Mouse (Mus musculus) neural tube, embryonic 14.5 days (tissue): ENCODE measurements around the gene Cpa5. TPM values are rescaled to one million over a fixed set of nuclear protein-coding genes. Genes with fewer than 3 reads are reported as not detected.
A peak's percentile ranks its signal among the peaks of the same experiment; 100 is the strongest.

Experiments
- ATAC-seq: fragments of 200-750 bp; cut with Nextera tagmentation; 2 replicates; pipeline ENCODE4 v1.8.0; 2017; ENCODE audit warnings: low read depth, mild to moderate bottlenecking, moderate TSS enrichment, moderate library complexity
- H3K27ac ChIP-seq: fragments of 300-500 bp; sonication (generic); 2 replicates; pipeline ENCODE4 v1.5.1; 2014; ENCODE audit warnings: low read depth, mild to moderate bottlenecking, control low read depth, low read length, moderate library complexity, mixed read lengths
- H3K27me3 ChIP-seq: fragments of 300-500 bp; sonication (generic); 2 replicates; pipeline ENCODE4 v1.6.1; 2014; ENCODE audit warnings: low read length; ENCODE audit not compliant: control insufficient read depth, insufficient read depth
- H3K36me3 ChIP-seq: fragments of 300-500 bp; sonication (generic); 2 replicates; pipeline ENCODE4 v1.6.1; 2014; ENCODE audit warnings: low read length, mixed read lengths; ENCODE audit not compliant: control insufficient read depth, insufficient read depth
- H3K4me1 ChIP-seq: fragments of 300-500 bp; sonication (generic); 2 replicates; pipeline ENCODE4 v1.6.1; 2014; ENCODE audit warnings: low read length; ENCODE audit not compliant: control insufficient read depth, insufficient read depth
- H3K4me2 ChIP-seq: fragments of 300-500 bp; sonication (generic); 2 replicates; pipeline ENCODE4 v1.6.1; 2014; ENCODE audit warnings: mild to moderate bottlenecking, low read depth, low read length, control low read depth
- H3K4me3 ChIP-seq: fragments of 300-500 bp; sonication (generic); 2 replicates; pipeline ENCODE4 v1.5.1; 2014; ENCODE audit warnings: low read depth, low read length, control low read depth, mixed read lengths
- H3K9ac ChIP-seq: fragments of 300-500 bp; sonication (generic); replicated peaks from 2 replicates; pipeline ENCODE4 v1.6.1; 2014; ENCODE audit warnings: low read depth, mild to moderate bottlenecking, control low read depth, low read length, mixed read lengths
- H3K9me3 ChIP-seq: fragments of 300-500 bp; sonication (generic); 2 replicates; pipeline ENCODE4 v1.6.1; 2016; ENCODE audit warnings: low read length; ENCODE audit not compliant: control insufficient read depth
- WGBS: fragments of 180-500 bp; shearing (Covaris S2); extraction: QIAGEN DNeasy Blood & Tissue Kit; methylation state at CpG from one replicate; pipeline ENCODE4 v1.1.7; 2014; 5-methylcytosine and 5-hydroxymethylcytosine counted together
- polyA plus RNA-seq: library from polyadenylated mRNA; unstranded; fragments of >200 nt; fragmentation: Nextera tagmentation; extraction: Ambion mirVana; gene quantifications from 2 replicates; pipeline ENCODE4 v1.2.1, GENCODE M21; 2014

The Cpa5 gene
- polyA plus RNA-seq, 1 experiment from 2014 or later = not detected

DNA sequence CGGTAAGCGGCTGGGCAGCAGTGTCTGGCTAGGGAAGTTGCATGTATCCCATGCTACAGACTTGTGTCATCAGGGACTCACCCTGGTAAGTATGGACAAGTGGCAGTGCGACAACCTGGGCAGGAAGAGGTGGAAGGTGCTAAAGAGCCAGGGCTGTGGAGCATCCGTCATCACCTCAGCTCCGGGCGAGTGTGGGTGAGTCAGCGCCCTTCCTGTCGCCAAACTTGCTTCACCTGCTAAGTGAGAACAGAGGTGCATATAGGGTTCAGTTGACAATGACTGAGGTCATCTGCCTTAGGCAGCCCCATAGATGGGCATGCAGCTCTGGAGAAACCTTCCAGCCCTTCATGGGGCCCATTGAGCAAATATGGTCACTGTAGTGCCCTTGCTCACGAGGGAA lies 14.0 kb downstream of the Cpa5 start:
- Histone ChIP-seq H3K4me1 (no peaks in the 10 kb centered on the region), H3K4me3 (no peak overlapping the region), H3K36me3 (no peaks in the 10 kb centered on the region), H3K4me2 (no peak overlapping the region), H3K27me3 (no peaks in the 10 kb centered on the region), H3K9me3 (no peaks in the 10 kb centered on the region), H3K27ac (no peak overlapping the region), H3K9ac (no peak overlapping the region)
- 96% methylated on average over 9 of the region's 9 CpGs for WGBS
- ATAC-seq = no peak

DNA sequence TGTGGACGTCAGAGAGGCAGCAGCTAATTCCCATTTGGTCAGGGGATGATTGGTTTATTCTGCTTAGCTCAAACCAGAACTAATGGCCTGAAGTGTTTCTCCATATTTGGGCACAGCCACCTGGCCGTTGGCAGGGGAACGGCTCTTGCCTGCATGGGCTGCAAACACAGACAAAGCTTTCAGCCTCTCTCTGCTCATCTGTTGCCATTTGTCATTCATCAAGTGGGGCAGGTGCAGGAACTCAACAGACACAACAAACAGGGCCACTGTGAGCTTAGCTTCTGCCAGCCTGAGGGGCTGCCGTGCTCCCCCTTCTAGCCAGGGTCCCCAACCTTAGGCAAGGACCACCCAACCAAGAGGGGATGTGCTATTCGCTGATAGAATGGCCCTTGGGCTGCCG lies 17.3 kb downstream of the Cpa5 start:
- Histone ChIP-seq H3K9ac (no peak overlapping the region), H3K9me3 (no peaks in the 10 kb centered on the region), H3K36me3 (no peaks in the 10 kb centered on the region), H3K27ac (peak overlapping the region; percentile 48; the same call in 1 of the 2 replicates), H3K27me3 (no peaks in the 10 kb centered on the region), H3K4me1 (no peaks in the 10 kb centered on the region), H3K4me2 (no peak overlapping the region), H3K4me3 (no peak overlapping the region)
- 32% methylated on average over 6 of the region's 6 CpGs for WGBS
- peak; percentile 78; the same call in 1 of the 2 replicates for ATAC-seq

DNA sequence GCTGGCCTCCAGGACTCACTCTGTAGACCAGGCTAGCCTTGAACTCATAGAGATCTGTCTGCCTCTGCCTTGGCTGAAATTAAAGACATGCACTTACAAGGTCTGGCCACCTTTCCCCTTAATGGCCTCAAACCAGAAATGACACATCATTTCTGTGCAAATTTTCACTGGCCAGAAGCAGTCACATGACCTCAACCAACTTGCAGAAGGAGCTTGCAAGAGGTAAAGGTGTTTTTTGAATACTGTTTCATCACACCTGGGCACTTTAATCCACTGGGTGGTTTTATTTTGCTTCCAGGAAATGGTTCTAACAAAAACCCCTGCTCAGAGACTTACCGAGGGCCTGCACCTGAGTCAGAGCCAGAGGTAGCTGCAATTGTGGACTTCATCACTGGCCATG lies 19.2 kb downstream of the Cpa5 start:
- H3K9ac ChIP-seq = no peak overlapping the region
- ATAC-seq = no peak
- no peaks in the 10 kb centered on the region for H3K27me3 ChIP-seq
- H3K4me2 ChIP-seq = no peak overlapping the region
- no peaks in the 10 kb centered on the region for H3K4me1 ChIP-seq
- WGBS = 100% methylated on average over 1 of the region's 1 CpGs
- H3K9me3 ChIP-seq = no peaks in the 10 kb centered on the region
- no peak overlapping the region for H3K27ac ChIP-seq
- H3K36me3 ChIP-seq = no peaks in the 10 kb centered on the region
- no peak overlapping the region for H3K4me3 ChIP-seq

DNA sequence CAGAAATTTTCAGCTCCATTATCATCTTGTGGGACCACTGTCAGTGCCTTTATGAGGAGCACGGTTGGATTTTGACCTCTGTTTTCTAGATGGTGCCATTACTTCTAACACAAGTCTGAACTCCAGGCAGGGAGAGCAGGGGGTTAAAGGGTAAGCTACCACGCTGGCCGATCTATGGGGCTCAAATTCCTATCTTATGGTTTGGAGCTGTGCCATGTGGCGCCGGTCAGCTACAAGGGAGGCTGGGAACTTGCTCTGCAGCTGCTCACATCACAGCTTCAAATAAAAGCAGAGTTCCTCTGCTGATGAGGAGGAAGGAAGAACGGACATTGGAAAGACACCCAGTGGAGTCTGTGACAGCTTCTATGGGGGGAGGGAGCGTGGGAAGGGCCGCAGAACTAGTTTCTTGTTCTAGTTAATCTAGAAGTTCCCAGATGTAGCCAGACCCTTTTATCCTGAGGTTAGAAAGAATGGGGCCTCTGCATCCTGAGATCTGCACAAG lies 24.6 kb downstream of the Cpa5 start:
- no peak overlapping the region for H3K4me3 ChIP-seq
- H3K9ac ChIP-seq = no peak overlapping the region
- H3K36me3 ChIP-seq = no peaks in the 10 kb centered on the region
- no peaks in the 10 kb centered on the region for H3K9me3 ChIP-seq
- H3K4me1 ChIP-seq = no peaks in the 10 kb centered on the region
- 56% methylated on average over 8 of the region's 8 CpGs for whole genome bisulfite sequencing
- ATAC-seq = no peak
- H3K27me3 ChIP-seq = no peaks in the 10 kb centered on the region
- no peak overlapping the region for H3K27ac ChIP-seq
- H3K4me2 ChIP-seq = no peak overlapping the region

DNA sequence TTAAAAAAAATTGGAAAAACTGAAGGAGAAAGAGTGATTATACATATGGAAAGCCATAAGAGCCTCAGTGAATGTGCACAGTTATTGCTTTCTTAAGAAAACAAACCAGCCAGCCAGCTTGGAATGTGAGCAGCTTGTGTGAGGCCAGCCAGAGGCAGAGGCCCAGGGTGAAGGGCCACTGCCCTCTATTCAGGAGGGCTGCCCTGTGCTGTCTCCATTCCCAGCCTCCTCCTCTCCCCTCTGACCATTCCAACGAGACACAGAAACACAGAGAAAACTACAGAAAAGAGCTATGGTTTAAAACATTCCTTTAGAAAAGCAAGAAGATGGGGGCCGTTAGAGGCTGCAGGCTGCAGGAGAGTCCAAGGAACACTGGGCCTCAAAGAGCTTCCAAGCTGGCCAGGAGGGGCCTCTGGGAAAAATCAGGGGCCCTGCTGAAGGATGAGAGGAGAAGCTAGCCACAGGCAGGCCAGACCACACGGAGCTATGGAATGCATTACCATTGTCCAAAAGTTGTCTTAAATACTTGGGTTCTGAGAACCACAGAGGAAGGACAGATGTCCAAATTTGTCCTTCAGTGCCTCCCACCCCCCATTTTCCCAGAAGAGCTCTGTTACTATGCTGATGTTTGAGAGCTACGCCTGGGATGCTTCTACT lies 25.5 kb downstream of the Cpa5 start:
- H3K27ac ChIP-seq = no peak overlapping the region; the same call in 1 of the 2 replicates
- no peak overlapping the region for H3K4me2 ChIP-seq
- ATAC-seq = no peak; the same call in 1 of the 2 replicates
- no peaks in the 10 kb centered on the region for H3K4me1 ChIP-seq
- H3K9ac ChIP-seq = no peak overlapping the region
- WGBS = 29% methylated on average over 4 of the region's 4 CpGs
- no peak overlapping the region for H3K4me3 ChIP-seq
- H3K9me3 ChIP-seq = no peaks in the 10 kb centered on the region
- H3K36me3 ChIP-seq = no peaks in the 10 kb centered on the region
- no peaks in the 10 kb centered on the region for H3K27me3 ChIP-seq

DNA sequence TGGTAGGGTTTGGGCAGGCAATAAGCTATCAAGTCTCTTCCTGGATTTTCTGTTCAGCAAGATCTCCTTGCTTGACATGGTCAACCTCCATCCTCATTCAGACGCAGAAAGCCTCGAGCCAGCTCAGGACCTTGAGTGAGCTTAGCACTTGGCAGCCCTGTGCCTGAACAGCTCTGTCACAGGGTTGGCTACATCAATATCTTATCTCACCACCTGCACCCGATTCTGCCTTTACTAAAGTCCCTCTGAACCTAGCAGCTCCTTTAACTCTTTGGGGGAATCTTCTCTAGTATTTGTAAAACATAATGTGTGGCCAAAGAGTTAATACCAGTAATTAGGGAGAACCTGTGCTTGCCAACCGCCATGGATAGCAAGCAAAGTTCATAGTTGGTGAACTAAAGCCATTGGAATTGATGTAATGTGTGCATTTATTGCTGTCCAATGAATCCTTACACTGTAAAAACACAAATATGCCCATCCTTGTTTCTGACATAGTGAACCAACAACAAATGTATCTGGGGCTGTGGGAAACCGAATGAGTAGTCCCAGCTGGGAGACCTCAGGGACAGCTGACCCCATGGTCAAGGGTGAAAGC lies 28.0 kb downstream of the Cpa5 start, which contains the start of gene Cpa1:
Gene Cpa1 (plus strand): TSS at position 545 of the 595 bp plus-strand sequence.
- Histone ChIP-seq H3K4me3 (no peak within 1 kb of the TSS), H3K9me3 (no peaks in the 10 kb centered on the region), H3K36me3 (no peaks in the 10 kb centered on the region), H3K27me3 (no peaks in the 10 kb centered on the region), H3K4me1 (no peaks in the 10 kb centered on the region), H3K27ac (no peak within 1 kb of the TSS), H3K9ac (no peak within 1 kb of the TSS), H3K4me2 (no peak within 1 kb of the TSS)
- no peak for ATAC-seq
- 95% methylated on average over 5 of the region's 5 CpGs for WGBS

DNA sequence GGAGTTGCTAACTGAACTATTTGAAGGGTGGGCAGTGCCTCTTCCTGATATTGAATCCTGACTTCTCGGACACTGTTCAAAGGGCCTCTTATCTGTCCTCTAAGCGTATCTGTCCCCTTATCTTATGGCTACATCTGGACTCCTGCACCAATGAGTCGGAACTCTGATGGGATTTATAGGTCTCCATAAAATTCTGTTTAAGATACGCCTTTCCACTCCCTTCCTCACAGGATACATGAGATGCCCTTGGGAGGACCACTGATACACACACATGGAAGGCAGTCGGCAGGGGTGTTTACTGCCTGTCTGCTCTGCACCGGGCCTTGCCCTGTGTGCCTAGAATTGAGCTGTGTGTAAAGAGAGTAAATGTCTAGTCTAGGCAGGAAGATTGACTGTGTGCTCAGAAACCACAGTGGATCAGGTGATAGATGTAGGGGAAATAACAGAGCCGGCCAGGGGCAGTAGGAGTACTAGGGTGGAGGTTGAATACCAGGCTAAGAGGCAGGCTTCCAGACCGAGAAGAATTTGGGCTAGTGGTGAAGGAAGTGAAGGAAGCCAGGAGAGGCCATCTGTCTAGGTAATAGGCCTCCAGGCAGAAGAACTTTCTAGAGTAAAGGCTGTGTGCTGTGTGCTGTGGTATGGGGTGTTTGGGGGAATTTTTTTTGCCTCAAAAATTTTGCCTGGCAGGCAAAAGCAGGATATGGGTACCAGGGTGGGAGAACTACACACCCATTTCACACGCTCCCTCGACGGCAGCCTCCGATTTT lies 33.1 kb downstream of the Cpa5 start:
- no peak for ATAC-seq
- Histone ChIP-seq H3K27ac (peak overlapping the region; percentile 4; the same call in 1 of the 2 replicates), H3K4me3 (no peak overlapping the region)

DNA sequence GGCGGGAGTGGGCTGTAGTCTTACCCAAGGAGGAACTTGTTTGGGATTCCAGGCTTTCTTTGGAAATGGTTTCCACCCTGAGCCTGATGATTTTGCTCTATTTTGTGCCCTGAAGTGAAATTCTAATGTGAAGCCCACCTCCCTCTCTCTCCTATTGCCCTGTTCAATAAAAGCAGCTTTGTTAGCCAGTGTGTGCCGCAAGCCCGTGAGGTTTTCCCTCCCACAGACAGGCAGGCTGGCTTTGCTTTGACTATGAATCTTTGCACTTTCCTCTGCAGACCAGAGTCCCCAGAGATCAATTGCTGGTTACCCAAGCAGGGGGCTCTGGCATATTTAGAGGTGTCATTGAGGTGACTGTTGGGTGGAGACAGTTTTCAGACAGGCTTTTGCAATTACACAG lies 33.7 kb downstream of the Cpa5 start:
- H3K9me3 ChIP-seq = no peaks in the 10 kb centered on the region
- H3K4me2 ChIP-seq = no peak overlapping the region
- 36% methylated on average over 3 of the region's 3 CpGs for WGBS
- H3K27me3 ChIP-seq = no peaks in the 10 kb centered on the region
- H3K9ac ChIP-seq = no peak overlapping the region
- no peaks in the 10 kb centered on the region for H3K36me3 ChIP-seq
- 0 out of 2 replicates have a peak, but pooled peaks cover 2% of the 10 kb centered on the region for H3K4me1 ChIP-seq
- H3K4me3 ChIP-seq = no peak overlapping the region
- no peak for ATAC-seq
- no peak overlapping the region for H3K27ac ChIP-seq

More for the DNA sequence above, 33.1 kb downstream of the Cpa5 start:
- WGBS = 74% methylated on average over 12 of the region's 12 CpGs
- H3K9ac ChIP-seq = no peak overlapping the region
- H3K27me3 ChIP-seq = no peaks in the 10 kb centered on the region
- H3K4me2 ChIP-seq = no peak overlapping the region
- no peaks in the 10 kb centered on the region for H3K4me1 ChIP-seq
- H3K36me3 ChIP-seq = no peaks in the 10 kb centered on the region
- no peaks in the 10 kb centered on the region for H3K9me3 ChIP-seq

DNA sequence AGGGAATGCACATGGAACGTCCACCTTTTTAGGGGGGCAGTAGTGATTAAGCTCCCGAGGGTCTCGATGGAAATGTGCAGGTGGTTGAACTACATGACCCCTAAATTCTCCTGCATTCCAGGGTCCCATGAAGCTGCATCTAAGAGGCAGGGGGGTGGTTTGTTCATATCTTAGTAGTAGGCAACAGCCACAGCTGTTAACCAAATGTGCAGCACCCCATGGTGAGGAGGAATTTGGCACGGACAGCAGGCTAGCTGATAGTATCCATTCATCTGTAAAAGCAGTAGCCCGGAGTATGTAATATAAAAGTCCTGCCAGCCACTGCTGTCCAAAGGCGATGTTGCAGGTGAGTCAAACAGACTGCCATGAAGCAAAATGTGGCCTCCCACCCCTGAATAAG lies 34.6 kb downstream of the Cpa5 start:
- H3K27me3 ChIP-seq = no peaks in the 10 kb centered on the region
- 61% methylated on average over 6 of the region's 6 CpGs for WGBS

More for the DNA sequence above, 34.6 kb downstream of the Cpa5 start:
- ATAC-seq = no peak
- no peak overlapping the region for H3K9ac ChIP-seq
- no peak overlapping the region for H3K4me2 ChIP-seq
- H3K36me3 ChIP-seq = no peaks in the 10 kb centered on the region
- no peaks in the 10 kb centered on the region for H3K9me3 ChIP-seq
- no peak overlapping the region for H3K27ac ChIP-seq
- 0 out of 2 replicates have a peak, but pooled peaks cover 4% of the 10 kb centered on the region for H3K4me1 ChIP-seq
- H3K4me3 ChIP-seq = no peak overlapping the region
